Mouse (Mus musculus) lung, embryonic 16.5 days (tissue): Measurements from ENCODE around the gene Mtcl1. TPM values are rescaled to one million over a fixed set of nuclear protein-coding genes. Genes with fewer than 3 reads are reported as not detected.
A peak's percentile ranks its signal among the peaks of the same experiment; 100 is the strongest.
"Not testable (repeated sequence)": the region's sequence is repeated elsewhere in the genome, so short reads cannot be mapped to it uniquely, and the experiment has no call there.

Source experiments
- ATAC-seq: fragments of 200-750 bp; cut with Nextera tagmentation; 2 replicates; pipeline ENCODE4 v1.8.0; 2017; ENCODE audit warnings: low read depth, mild to moderate bottlenecking, moderate library complexity
- H3K27ac ChIP-seq: fragments of 300-500 bp; sonication (generic); 2 replicates; pipeline ENCODE4 v1.5.1; 2014; ENCODE audit warnings: mild to moderate bottlenecking, control low read depth, low read length
- H3K27me3 ChIP-seq: fragments of 300-500 bp; sonication (generic); 2 replicates; pipeline ENCODE4 v1.6.1; 2014; ENCODE audit warnings: low read depth, low read length, mixed read lengths; ENCODE audit not compliant: control insufficient read depth, insufficient read depth
- H3K36me3 ChIP-seq: fragments of 300-500 bp; sonication (generic); 2 replicates; pipeline ENCODE4 v1.6.1; 2014; ENCODE audit warnings: low read length; ENCODE audit not compliant: control insufficient read depth, insufficient read depth
- H3K4me1 ChIP-seq: fragments of 300-500 bp; sonication (generic); replicated peaks from 2 replicates; pipeline ENCODE4 v1.6.1; 2014; ENCODE audit warnings: low read length, mixed read lengths; ENCODE audit not compliant: control insufficient read depth, insufficient read depth
- H3K4me2 ChIP-seq: fragments of 300-500 bp; sonication (generic); 2 replicates; pipeline ENCODE4 v1.6.1; 2014; ENCODE audit warnings: low read depth, low read length, control low read depth
- H3K4me3 ChIP-seq: fragments of 300-500 bp; sonication (generic); 2 replicates; pipeline ENCODE4 v1.5.1; 2014; ENCODE audit warnings: mild to moderate bottlenecking, low read length, control low read depth
- H3K9ac ChIP-seq: fragments of 300-500 bp; sonication (generic); 2 replicates; pipeline ENCODE4 v1.6.1; 2014; ENCODE audit warnings: low read length, control low read depth
- H3K9me3 ChIP-seq: fragments of 300-500 bp; sonication (generic); 2 replicates; pipeline ENCODE4 v1.6.1; 2016; ENCODE audit warnings: low read length; ENCODE audit not compliant: control insufficient read depth
- WGBS: fragments of 180-500 bp; shearing (Covaris S2); extraction: QIAGEN DNeasy Blood & Tissue Kit; methylation state at CpG from one replicate; pipeline ENCODE4 v1.1.7; 2014; 5-methylcytosine and 5-hydroxymethylcytosine counted together
- polyA plus RNA-seq: library from polyadenylated mRNA; unstranded; fragments of >200 nt; fragmentation: Nextera tagmentation; extraction: Ambion mirVana; gene quantifications from 2 replicates; pipeline ENCODE4 v1.2.1, GENCODE M21; 2015

Gene Mtcl1
- polyA plus RNA-seq, 1 experiment from 2014 or later = 8.9 TPM

DNA sequence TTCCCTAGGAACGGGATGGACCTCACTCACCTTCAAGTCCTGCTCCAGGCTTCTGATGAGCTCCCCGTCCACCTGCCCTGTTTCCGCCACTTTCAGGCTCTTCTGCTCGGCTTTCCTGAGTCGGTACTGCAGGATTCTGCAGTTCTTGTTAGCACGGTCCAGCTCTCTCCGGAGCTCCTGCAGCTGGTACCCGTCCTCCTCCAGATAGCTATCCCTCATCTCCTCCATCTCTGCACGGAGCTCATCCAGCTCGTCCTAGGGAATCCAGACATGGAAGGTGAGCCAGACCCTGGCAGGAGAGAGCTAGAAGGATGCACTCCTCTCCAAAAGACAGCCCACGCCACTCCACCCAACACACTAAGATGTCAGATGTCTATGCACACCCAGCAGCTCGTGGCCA is 11.4 kb downstream of the Mtcl1 start:
- no peak overlapping the region for H3K9ac ChIP-seq
- no peak overlapping the region for H3K4me2 ChIP-seq
- H3K27ac ChIP-seq = no peak overlapping the region
- 82% methylated on average over 12 of the region's 12 CpGs for WGBS
- H3K27me3 ChIP-seq = no peaks in the 10 kb centered on the region
- H3K9me3 ChIP-seq = no peaks in the 10 kb centered on the region
- H3K4me3 ChIP-seq = no peak overlapping the region
- 0 out of 2 replicates have a peak, but pooled peaks cover 4% of the 10 kb centered on the region for H3K4me1 ChIP-seq
- no peak for ATAC-seq
- peaks cover 5% of the 10 kb centered on the region; the same call in 1 of the 2 replicates for H3K36me3 ChIP-seq

DNA sequence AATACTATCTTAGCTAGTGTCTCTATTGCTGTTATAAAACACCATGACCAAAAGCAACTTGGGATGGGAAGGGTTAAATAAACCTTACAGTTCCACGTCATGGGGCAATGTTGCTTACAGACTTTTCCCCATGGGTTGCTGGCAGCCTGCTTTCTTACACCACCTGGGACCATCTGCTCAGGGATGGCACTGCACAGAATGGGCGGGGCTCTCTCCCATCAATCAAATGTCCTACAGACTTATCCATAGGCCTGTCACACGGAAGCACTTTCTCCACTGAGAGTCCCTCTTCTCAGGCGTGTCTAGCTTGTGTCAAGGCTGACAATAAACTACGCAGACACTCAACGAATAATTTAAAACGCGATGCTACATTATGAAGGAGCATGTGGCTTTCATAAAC is 12.7 kb downstream of the Mtcl1 start:
- Histone ChIP-seq H3K4me2 (no peak overlapping the region), H3K36me3 (peaks cover 5% of the 10 kb centered on the region; the same call in 1 of the 2 replicates), H3K4me1 (0 out of 2 replicates have a peak, but pooled peaks cover 4% of the 10 kb centered on the region), H3K27ac (no peak overlapping the region), H3K4me3 (no peak overlapping the region), H3K27me3 (no peaks in the 10 kb centered on the region), H3K9me3 (no peaks in the 10 kb centered on the region), H3K9ac (no peak overlapping the region)
- WGBS = 60% methylated on average over 8 of the region's 8 CpGs
- no peak; the same call in 1 of the 2 replicates for ATAC-seq

DNA sequence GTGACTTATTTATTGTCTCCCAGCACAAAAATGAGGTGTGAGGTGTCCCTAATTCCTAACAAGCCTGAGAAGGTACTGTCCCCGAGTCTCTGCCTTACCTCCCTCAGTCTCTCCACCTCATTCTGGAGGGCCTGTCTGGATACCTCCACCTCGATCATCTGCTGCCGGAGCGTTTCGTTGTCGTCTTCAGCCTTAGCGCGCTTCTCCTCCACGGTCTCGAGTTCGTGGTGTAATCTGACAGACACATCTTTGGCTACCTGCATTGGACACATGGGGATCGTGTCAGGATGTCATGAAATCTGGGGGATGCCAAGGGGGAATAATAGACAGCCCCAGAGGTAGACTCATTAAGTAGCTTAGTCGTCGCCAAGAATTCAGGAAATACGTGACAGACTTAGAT is 13.6 kb downstream of the Mtcl1 start:
- 94% methylated on average over 15 of the region's 15 CpGs for WGBS
- H3K9me3 ChIP-seq = no peaks in the 10 kb centered on the region
- no peak overlapping the region for H3K4me3 ChIP-seq
- H3K36me3 ChIP-seq = peaks cover 5% of the 10 kb centered on the region; the same call in 1 of the 2 replicates
- no peak overlapping the region for H3K27ac ChIP-seq
- H3K27me3 ChIP-seq = no peaks in the 10 kb centered on the region
- no peak overlapping the region for H3K9ac ChIP-seq
- 0 out of 2 replicates have a peak, but pooled peaks cover 4% of the 10 kb centered on the region for H3K4me1 ChIP-seq
- ATAC-seq = no peak
- H3K4me2 ChIP-seq = no peak overlapping the region

DNA sequence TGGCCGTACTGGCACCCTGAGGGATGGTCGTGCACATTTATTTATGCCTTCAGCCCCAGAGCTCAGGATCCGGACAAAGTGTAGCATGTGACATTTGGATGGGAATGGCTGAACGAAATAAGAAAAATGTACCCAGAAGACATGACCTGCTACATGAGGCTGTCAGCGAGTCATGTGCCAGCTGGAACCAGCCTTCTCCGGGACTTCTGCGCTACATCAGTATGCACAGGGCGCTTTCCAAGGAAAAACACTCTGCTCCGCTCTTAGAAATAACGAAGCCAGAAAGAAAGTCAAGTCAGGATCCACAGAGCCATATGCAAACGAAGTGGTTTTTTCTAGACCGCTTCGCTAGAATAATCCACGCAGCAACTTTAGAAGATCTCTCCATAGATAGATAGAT is 14.5 kb downstream of the Mtcl1 start:
- no peak overlapping the region for H3K4me3 ChIP-seq
- WGBS = 91% methylated on average over 14 of the region's 14 CpGs
- H3K4me2 ChIP-seq = no peak overlapping the region
- no peaks in the 10 kb centered on the region for H3K27me3 ChIP-seq
- H3K4me1 ChIP-seq = 0 out of 2 replicates have a peak, but pooled peaks cover 4% of the 10 kb centered on the region
- H3K36me3 ChIP-seq = peaks cover 5% of the 10 kb centered on the region; the same call in 1 of the 2 replicates
- no peak overlapping the region for H3K27ac ChIP-seq
- H3K9ac ChIP-seq = no peak overlapping the region
- no peaks in the 10 kb centered on the region for H3K9me3 ChIP-seq
- no peak for ATAC-seq

DNA sequence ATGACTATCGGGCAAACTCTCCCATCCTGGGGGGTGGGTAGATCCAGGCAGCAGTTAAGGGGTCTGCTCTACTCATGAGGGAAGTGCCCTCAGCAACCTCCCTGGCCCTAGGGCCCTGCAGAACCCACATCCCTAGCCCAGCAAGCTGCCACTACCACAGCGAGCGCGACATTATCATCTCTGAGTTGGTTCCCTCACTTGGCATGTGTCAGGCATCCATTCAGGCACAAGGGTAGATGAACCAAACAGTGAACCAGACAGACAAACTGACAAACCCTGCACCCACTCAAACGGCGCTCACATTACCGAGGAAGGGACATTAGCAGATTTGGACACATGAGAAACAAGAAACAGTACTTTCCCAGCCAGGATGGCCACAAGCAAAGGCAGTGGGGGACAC is 15.0 kb downstream of the Mtcl1 start:
- Histone ChIP-seq H3K27ac (no peak overlapping the region), H3K4me2 (no peak overlapping the region), H3K4me3 (no peak overlapping the region), H3K36me3 (peaks cover 5% of the 10 kb centered on the region; the same call in 1 of the 2 replicates), H3K4me1 (0 out of 2 replicates have a peak, but pooled peaks cover 3% of the 10 kb centered on the region), H3K27me3 (no peaks in the 10 kb centered on the region), H3K9me3 (no peaks in the 10 kb centered on the region), H3K9ac (no peak overlapping the region)
- WGBS = 96% methylated on average over 7 of the region's 7 CpGs
- ATAC-seq = no peak

DNA sequence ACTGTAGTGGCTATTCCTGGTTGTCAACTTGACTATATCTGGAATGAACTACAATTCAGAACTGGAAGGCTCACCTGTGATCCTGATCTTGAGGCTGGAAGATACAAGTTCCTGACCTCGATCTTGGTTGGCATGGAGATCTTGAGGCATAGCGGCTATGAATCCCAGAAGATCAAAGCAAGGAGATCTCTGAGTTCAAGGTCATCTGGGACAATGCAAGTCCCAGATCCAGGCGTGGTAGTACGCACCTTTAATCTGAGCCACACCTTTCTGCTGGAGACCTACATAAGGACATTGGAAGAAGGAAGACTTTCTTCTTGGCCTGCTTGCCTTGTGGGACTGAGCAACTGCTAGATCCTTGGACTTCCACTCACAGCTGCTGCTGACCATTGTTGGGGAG is 24.9 kb downstream of the Mtcl1 start:
- H3K4me3 ChIP-seq, H3K4me2 ChIP-seq, H3K4me1 ChIP-seq, H3K27ac ChIP-seq, H3K36me3 ChIP-seq, H3K9me3 ChIP-seq, H3K9ac ChIP-seq, H3K27me3 ChIP-seq, ATAC-seq: not testable (repeated sequence)
- WGBS = 92% methylated on average over 4 of the region's 4 CpGs

DNA sequence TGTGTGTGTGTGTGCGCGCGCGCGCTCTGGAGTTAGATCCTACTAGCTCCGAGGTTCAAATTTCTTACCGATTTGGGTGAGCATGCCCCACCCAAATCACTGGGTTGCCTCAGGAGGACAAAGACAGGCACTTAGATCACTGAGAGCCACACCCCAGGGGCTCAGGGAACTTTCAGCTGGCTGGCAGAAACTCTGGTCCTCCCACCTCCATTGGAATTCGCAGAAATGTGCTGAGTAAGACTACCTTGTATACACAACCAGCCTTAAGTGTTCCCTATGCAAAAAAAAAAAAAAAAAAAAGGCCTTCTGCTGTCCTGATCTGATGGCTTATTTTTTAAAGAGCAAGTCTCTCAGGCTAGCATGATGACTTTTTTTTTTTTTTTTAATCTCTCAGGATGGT is 30.1 kb downstream of the Mtcl1 start:
- Histone ChIP-seq H3K36me3 (no peaks in the 10 kb centered on the region), H3K4me1 (peaks cover 20% of the 10 kb centered on the region), H3K27me3 (no peaks in the 10 kb centered on the region), H3K27ac (0 out of 2 replicates have a peak overlapping the region, but pooled peaks have one; percentile 26), H3K9ac (no peak overlapping the region), H3K4me3 (no peak overlapping the region), H3K4me2 (no peak overlapping the region), H3K9me3 (no peaks in the 10 kb centered on the region)
- WGBS = 48% methylated on average over 8 of the region's 8 CpGs
- ATAC-seq = peak; percentile 63

DNA sequence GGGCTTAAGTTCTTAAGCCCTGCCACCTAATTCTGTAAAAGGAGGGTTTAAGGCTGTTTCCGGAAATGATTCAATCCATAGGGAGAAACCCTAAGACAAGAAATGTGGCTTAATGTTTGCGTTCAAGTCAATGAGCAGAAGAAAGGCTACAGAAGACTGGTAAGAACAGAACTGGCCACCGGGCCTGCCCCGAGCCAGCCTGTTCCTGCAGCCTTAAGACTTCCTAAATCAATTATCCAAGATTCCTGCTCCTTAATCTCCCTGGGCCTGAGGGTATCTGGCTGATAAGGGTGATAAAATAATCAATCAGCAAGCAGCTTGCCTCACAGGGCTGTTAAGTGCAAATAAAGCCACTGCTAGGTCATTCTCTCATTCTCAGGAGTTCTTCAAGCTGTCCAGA is 31.8 kb downstream of the Mtcl1 start:
- Histone ChIP-seq H3K4me2 (no peak overlapping the region), H3K4me3 (no peak overlapping the region), H3K36me3 (no peaks in the 10 kb centered on the region), H3K9me3 (no peaks in the 10 kb centered on the region), H3K27me3 (no peaks in the 10 kb centered on the region), H3K4me1 (peaks cover 20% of the 10 kb centered on the region), H3K27ac (no peak overlapping the region), H3K9ac (no peak overlapping the region)
- ATAC-seq = no peak
- WGBS = 40% methylated on average over 4 of the region's 4 CpGs

DNA sequence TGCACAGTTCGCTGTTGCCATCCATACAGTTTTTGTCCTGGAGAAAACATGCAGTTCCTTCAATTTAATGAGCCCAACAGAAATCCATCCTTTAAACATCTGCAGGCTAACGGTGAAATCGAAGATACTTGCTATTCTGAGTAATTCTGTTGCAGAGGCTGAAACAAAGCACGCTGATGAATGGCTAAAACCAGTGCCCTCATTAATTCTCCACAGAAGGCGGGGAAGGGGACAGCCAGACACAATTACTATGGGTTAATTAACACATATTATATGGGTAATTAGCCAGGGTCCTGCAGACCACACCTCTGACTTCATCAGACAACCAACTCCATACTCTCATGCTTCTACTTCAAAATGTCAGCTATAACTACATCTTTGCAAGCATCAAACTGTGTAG is 32.2 kb downstream of the Mtcl1 start:
- no peak for ATAC-seq
- H3K4me2 ChIP-seq = peak overlapping the region; percentile 52
- 43% methylated on average over 5 of the region's 5 CpGs for WGBS
- no peaks in the 10 kb centered on the region for H3K27me3 ChIP-seq
- H3K27ac ChIP-seq = no peak overlapping the region
- no peaks in the 10 kb centered on the region for H3K36me3 ChIP-seq
- H3K4me3 ChIP-seq = peak overlapping the region; percentile 37
- H3K9ac ChIP-seq = no peak overlapping the region
- peaks cover 22% of the 10 kb centered on the region for H3K4me1 ChIP-seq
- no peaks in the 10 kb centered on the region for H3K9me3 ChIP-seq

DNA sequence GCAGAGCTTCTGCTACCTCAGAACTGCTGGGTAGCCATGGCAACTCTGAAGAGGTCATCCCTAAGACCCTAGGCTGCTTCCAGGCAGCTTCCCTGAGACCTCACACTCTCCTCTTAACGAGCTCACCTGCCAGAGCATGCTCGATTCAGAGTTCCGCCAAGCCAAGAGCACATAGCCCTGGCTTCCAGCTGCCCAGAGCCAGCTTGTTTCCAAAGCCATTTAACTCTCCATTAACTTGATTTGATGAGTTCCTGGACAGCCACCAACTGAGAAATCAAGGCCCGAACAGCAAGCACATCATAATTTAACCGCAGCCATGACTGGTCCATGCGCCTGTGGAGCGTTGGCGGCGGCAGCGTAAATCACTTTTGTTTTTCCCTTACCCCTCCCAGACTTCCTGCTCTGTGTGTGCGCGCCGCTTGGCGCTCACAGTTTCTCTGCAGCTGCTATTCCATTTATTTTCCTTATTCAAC is 32.7 kb downstream of the Mtcl1 start:
- WGBS = 30% methylated on average over 14 of the region's 14 CpGs
- H3K4me2 ChIP-seq = peak overlapping the region; percentile 52
- H3K9ac ChIP-seq = peak overlapping the region; percentile 52
- no peaks in the 10 kb centered on the region for H3K9me3 ChIP-seq
- H3K4me1 ChIP-seq = peaks cover 26% of the 10 kb centered on the region
- peak overlapping the region; percentile 37 for H3K4me3 ChIP-seq
- no peak overlapping the region for H3K27ac ChIP-seq
- no peaks in the 10 kb centered on the region for H3K36me3 ChIP-seq
- H3K27me3 ChIP-seq = no peaks in the 10 kb centered on the region
- ATAC-seq = peak; percentile 74
